ENCODE assay signal across 8 mouse cellular contexts in genomic region chr4:89282036-89282566, GRCm38 (mm10). TPM values are rescaled to one million over a fixed set of nuclear protein-coding genes. Genes with fewer than 3 reads are reported as not detected.
DNase-seq lines count a peak whose midpoint lies in the region; ATAC-seq and TF ChIP-seq lines count a peak whose summit lies in the region.

No protein-coding gene starts in this region.

- no peak overlapping the region for H3K27ac ChIP-seq in forebrain, embryonic 13.5 days
- H3K27ac ChIP-seq in midbrain, embryonic 10.5 days (replicated peaks) = no peak overlapping the region
- H3K27ac ChIP-seq in left cerebral cortex, adult 2 months = no peak overlapping the region

- H3K27me3 ChIP-seq in forebrain, embryonic 13.5 days = peaks cover 90% of the 10 kb centered on the region
- peaks cover 99% of the 10 kb centered on the region for H3K27me3 ChIP-seq in midbrain, embryonic 10.5 days (ENCODE audit: low read depth, poor library complexity, severe bottlenecking)

- no peaks in the 10 kb centered on the region for H3K36me3 ChIP-seq in forebrain, embryonic 13.5 days (ENCODE audit: poor library complexity, severe bottlenecking)
- H3K36me3 ChIP-seq in midbrain, embryonic 10.5 days = no peaks in the 10 kb centered on the region

- no peaks in the 10 kb centered on the region; the same call in 1 of the 2 replicates for H3K9me3 ChIP-seq in forebrain, embryonic 13.5 days (replicated peaks)
- H3K9me3 ChIP-seq in midbrain, embryonic 10.5 days (replicated peaks) = no peaks in the 10 kb centered on the region

- H3K4me3 ChIP-seq in forebrain, embryonic 13.5 days = no peak overlapping the region
- peak overlapping the region; percentile 24; the same call in 1 of the 2 replicates for H3K4me3 ChIP-seq in midbrain, embryonic 10.5 days
- H3K4me3 ChIP-seq in left cerebral cortex, adult 2 months = no peak overlapping the region

- ATAC-seq in forebrain, embryonic 13.5 days = peak; percentile 70; the same call in 1 of the 2 replicates

- intact Hi-C loops in left cerebral cortex, adult 2 months (cut with DNase I) = no loop called here

- peak overlapping the region; percentile 34 for H3K4me2 ChIP-seq in forebrain, embryonic 13.5 days

- TF ChIP-seq CTCF in left cerebral cortex, adult 2 months (IDR thresholded peaks at IDR 0.05) = no peak; the same call in 1 of the 2 replicates

- DNase-seq in CD4-positive helper T cell, adult 2 months (ENCODE audit: low read depth, low spot score) = peak; percentile 34
- peak; percentile 73 for DNase-seq in R1 (ENCODE audit: low read depth, low spot score)
- DNase-seq in kidney, postnatal 10 days = peak; percentile 40
- DNase-seq in midbrain, embryonic 10.5 days (ENCODE audit: low spot score) = peak; percentile 63
- DNase-seq in left cerebral cortex, adult 2 months (ENCODE audit: extremely low spot score in 1 of 2, low spot score in 2 of 2) = no peak
- no peak for DNase-seq in cerebellum, adult 11-12 months
- DNase-seq in layer of hippocampus, adult 8-10 months (ENCODE audit: low spot score in 2 of 2) = no peak

- WGBS in forebrain, embryonic 13.5 days = 0% methylated on average over 23 of the region's 25 CpGs
- WGBS in midbrain, embryonic 10.5 days = 0% methylated on average over 25 of the region's 25 CpGs

- no peak overlapping the region for H3K9ac ChIP-seq in forebrain, embryonic 13.5 days

- peaks cover 6% of the 10 kb centered on the region for H3K4me1 ChIP-seq in forebrain, embryonic 13.5 days
- peaks cover 7% of the 10 kb centered on the region for H3K4me1 ChIP-seq in midbrain, embryonic 10.5 days

RNA-seq across cellular contexts. Expression of gene Cdkn2a, which starts 12.4 kb away (rescaled TPM):
- polyA plus RNA-seq in forebrain, embryonic 13.5 days (2015; fragmentation: Nextera tagmentation; extraction: Ambion mirVana) = not detected in 2 replicates
- not detected in 2 replicates for polyA plus RNA-seq in midbrain, embryonic 10.5 days (2016; fragmentation: Nextera tagmentation; extraction: Ambion mirVana)
- not detected for total RNA-seq in left cerebral cortex, adult 2 months (2021)
- 1 to 10 TPM in 2 of 4 experiments, under 1 TPM in 1, not detected in 1; 0.62 to 1.4 (median 1.1) TPM for total RNA-seq in layer of hippocampus, adult 8-10 months (2022)

RNA-seq across cellular contexts. Expression of gene Cdkn2b, which starts 28.7 kb away (rescaled TPM):
- 0.19 and 0.38 TPM in 2 replicates for polyA plus RNA-seq in forebrain, embryonic 13.5 days (2015; fragmentation: Nextera tagmentation; extraction: Ambion mirVana)
- 0.09 and 0.19 TPM in 2 replicates for polyA plus RNA-seq in midbrain, embryonic 10.5 days (2016; fragmentation: Nextera tagmentation; extraction: Ambion mirVana)
- total RNA-seq in left cerebral cortex, adult 2 months (2021) = 1 to 10 TPM in 1 of 2 experiments, under 1 TPM in 1; 0.91 to 1.6 TPM
- 1 to 10 TPM; 1.3 to 2.1 (median 1.7) TPM for total RNA-seq in layer of hippocampus, adult 8-10 months (2022)

Comparison
In these comparisons a context has a peak if more than half of its experiments do, and no peak if none do; other contexts are left out.
1. DNase-seq: peak in CD4-positive helper T cell, adult 2 months (single experiment), R1 (single experiment), kidney, postnatal 10 days (single experiment) and midbrain, embryonic 10.5 days (single experiment); none in left cerebral cortex, adult 2 months (0 of 2), cerebellum, adult 11-12 months (single experiment) and layer of hippocampus, adult 8-10 months (0 of 2).